8 mouse cellular contexts compared by ENCODE assay signal in the genomic region with DNA sequence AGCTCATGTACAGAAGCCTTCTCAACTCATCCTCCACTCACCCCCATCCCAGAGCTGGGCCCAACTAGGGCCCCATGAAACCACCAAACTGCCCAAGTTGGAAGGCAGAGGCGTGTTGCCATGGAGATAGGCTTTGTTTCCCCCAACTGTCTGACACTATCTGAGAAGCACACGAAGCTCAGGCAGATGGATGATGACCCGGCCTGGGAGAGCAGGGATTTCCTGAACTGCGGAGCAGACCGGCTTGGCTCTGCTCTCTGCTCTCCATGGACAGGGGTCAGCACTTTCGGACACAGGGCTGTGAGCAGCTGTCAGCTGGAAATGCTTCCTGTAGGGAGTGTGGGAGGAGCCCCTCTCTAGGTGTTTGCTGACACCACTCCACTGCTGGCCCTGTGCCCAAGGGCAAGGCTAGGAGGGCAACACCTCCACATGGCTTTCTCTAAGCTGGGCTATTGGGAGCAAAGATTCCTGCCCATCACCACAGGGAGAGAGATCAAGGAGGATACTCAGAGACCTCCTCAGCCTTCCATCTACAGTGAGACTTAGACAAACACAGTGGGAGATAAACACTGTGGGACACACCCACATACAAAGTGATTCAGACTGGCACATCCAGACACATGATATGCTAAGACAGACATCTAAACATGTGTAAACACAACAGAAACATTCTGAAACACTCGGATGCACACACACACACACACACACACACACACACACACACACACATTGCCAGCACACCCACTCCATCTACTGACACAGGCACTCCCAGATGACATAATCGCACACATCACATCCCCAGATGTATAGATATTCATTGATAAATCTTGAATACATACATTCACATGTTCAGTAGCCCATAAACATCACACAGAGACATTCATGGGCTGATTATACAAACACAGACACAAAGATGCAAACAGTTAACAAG. TPM values are rescaled to one million over a fixed set of nuclear protein-coding genes. Genes with fewer than 3 reads are reported as not detected.
A peak's percentile ranks its signal among the peaks of the same experiment; 100 is the strongest.
DNase-seq lines count a peak whose midpoint lies in the region; ATAC-seq and TF ChIP-seq lines count a peak whose summit lies in the region.

No protein-coding gene starts in this region.

- H3K27ac ChIP-seq in midbrain, embryonic 11.5 days (ENCODE audit: low read depth, low read length), result no peak overlapping the region
- H3K27ac ChIP-seq in midbrain, embryonic 15.5 days, result no peak overlapping the region
- no peak overlapping the region for H3K27ac ChIP-seq in embryonic facial prominence, embryonic 11.5 days (replicated peaks; ENCODE audit: low read depth, low read length)
- no peak overlapping the region for H3K27ac ChIP-seq in thymus, adult 2 months (ENCODE audit: control insufficient read depth, insufficient read depth, low read length)

- no peaks in the 10 kb centered on the region for H3K9me3 ChIP-seq in midbrain, embryonic 11.5 days (ENCODE audit: control insufficient read depth, low read length)
- no peaks in the 10 kb centered on the region for H3K9me3 ChIP-seq in midbrain, embryonic 15.5 days
- H3K9me3 ChIP-seq in embryonic facial prominence, embryonic 11.5 days (replicated peaks; ENCODE audit: control insufficient read depth, low read length), result no peaks in the 10 kb centered on the region

- H3K4me3 ChIP-seq in midbrain, embryonic 11.5 days (ENCODE audit: low read depth, low read length), result no peak overlapping the region
- no peak overlapping the region for H3K4me3 ChIP-seq in midbrain, embryonic 15.5 days
- H3K4me3 ChIP-seq in embryonic facial prominence, embryonic 11.5 days (ENCODE audit: low read depth, low read length), result no peak overlapping the region
- H3K4me3 ChIP-seq in thymus, adult 2 months (ENCODE audit: control insufficient read depth, insufficient read depth, low read length), result no peak overlapping the region

- no peaks in the 10 kb centered on the region for H3K36me3 ChIP-seq in midbrain, embryonic 11.5 days (ENCODE audit: control insufficient read depth, insufficient read depth, low read length)
- H3K36me3 ChIP-seq in midbrain, embryonic 15.5 days (replicated peaks), result no peaks in the 10 kb centered on the region
- no peaks in the 10 kb centered on the region for H3K36me3 ChIP-seq in embryonic facial prominence, embryonic 11.5 days (replicated peaks; ENCODE audit: control insufficient read depth, insufficient read depth, low read depth, low read length)
- H3K36me3 ChIP-seq in thymus, adult 2 months (ENCODE audit: control insufficient read depth, insufficient read depth, low read length), result no peaks in the 10 kb centered on the region

- DNase-seq in midbrain, embryonic 11.5 days (ENCODE audit: low spot score, missing footprints), result no peak
- no peak for DNase-seq in embryonic facial prominence, embryonic 11.5 days (ENCODE audit: low spot score)
- peak; percentile 76 for DNase-seq in kidney, adult 9 months
- peak; percentile 79 for DNase-seq in lung, postnatal 10 days
- no peak for DNase-seq in frontal cortex, postnatal 25 days (ENCODE audit: low spot score in 2 of 2)
- no peak for DNase-seq in thymus, adult 2 months
- no peak for DNase-seq in right cerebral cortex, postnatal 36 days (ENCODE audit: low spot score in 2 of 2)

- no peak for TF ChIP-seq CTCF in thymus, adult 2 months (IDR thresholded peaks at IDR 0.05; ENCODE audit: borderline replicate concordance, control insufficient read depth, extremely low read depth, insufficient read depth, low read length, poor library complexity)

- no peak overlapping the region for H3K4me2 ChIP-seq in midbrain, embryonic 11.5 days
- H3K4me2 ChIP-seq in midbrain, embryonic 15.5 days, result no peak overlapping the region
- no peak overlapping the region for H3K4me2 ChIP-seq in embryonic facial prominence, embryonic 11.5 days (ENCODE audit: low read depth, low read length)

- TF ChIP-seq POLR2A in thymus, adult 2 months (IDR thresholded peaks at IDR 0.05; ENCODE audit: control insufficient read depth, extremely low read depth, insufficient read depth, low read length, poor library complexity), result no peak

- H3K4me1 ChIP-seq in midbrain, embryonic 11.5 days (ENCODE audit: control insufficient read depth, insufficient read depth, low read length), result peaks cover 17% of the 10 kb centered on the region
- H3K4me1 ChIP-seq in midbrain, embryonic 15.5 days, result peaks cover 15% of the 10 kb centered on the region
- 0 out of 2 replicates have a peak, but pooled peaks cover 3% of the 10 kb centered on the region for H3K4me1 ChIP-seq in embryonic facial prominence, embryonic 11.5 days (ENCODE audit: control insufficient read depth, insufficient read depth, low read length)
- peaks cover 10% of the 10 kb centered on the region for H3K4me1 ChIP-seq in thymus, adult 2 months (replicated peaks; ENCODE audit: control insufficient read depth, insufficient read depth, low read length)

- peak; percentile 46 for ATAC-seq in midbrain, embryonic 11.5 days (ENCODE audit: low FRiP score)
- ATAC-seq in midbrain, embryonic 15.5 days (replicated peaks), result no peak
- peak; percentile 37; the same call in 1 of the 2 replicates for ATAC-seq in embryonic facial prominence, embryonic 11.5 days (replicated peaks; ENCODE audit: insufficient number of reproducible peaks, low FRiP score, low TSS enrichment, low read depth)

- H3K27me3 ChIP-seq in midbrain, embryonic 11.5 days (ENCODE audit: control insufficient read depth, insufficient read depth, low read length), result no peaks in the 10 kb centered on the region
- no peaks in the 10 kb centered on the region for H3K27me3 ChIP-seq in midbrain, embryonic 15.5 days (replicated peaks)
- H3K27me3 ChIP-seq in embryonic facial prominence, embryonic 11.5 days (ENCODE audit: control insufficient read depth, insufficient read depth, low read length), result 0 out of 2 replicates have a peak, but pooled peaks cover 2% of the 10 kb centered on the region
- H3K27me3 ChIP-seq in thymus, adult 2 months (ENCODE audit: control insufficient read depth, insufficient read depth, low read length), result no peaks in the 10 kb centered on the region

- 28% methylated on average over 8 of the region's 8 CpGs for WGBS in midbrain, embryonic 11.5 days
- 30% methylated on average over 8 of the region's 8 CpGs for WGBS in midbrain, embryonic 15.5 days
- WGBS in embryonic facial prominence, embryonic 11.5 days, result 35% methylated on average over 8 of the region's 8 CpGs
- 25% methylated on average over 8 of the region's 8 CpGs for WGBS in thymus, adult 2 months

- H3K9ac ChIP-seq in midbrain, embryonic 11.5 days (ENCODE audit: low read length), result no peak overlapping the region
- H3K9ac ChIP-seq in midbrain, embryonic 15.5 days, result no peak overlapping the region
- no peak overlapping the region for H3K9ac ChIP-seq in embryonic facial prominence, embryonic 11.5 days (replicated peaks; ENCODE audit: low read length)

RNA-seq across cellular contexts. Expression of gene C77080, which starts 4.5 kb away (rescaled TPM):
- 3.3 and 3.7 TPM in 2 replicates for polyA plus RNA-seq in midbrain, embryonic 11.5 days (2014; fragmentation: Nextera tagmentation; extraction: Ambion mirVana)
- 9.4 and 9.7 TPM in 2 replicates for polyA plus RNA-seq in midbrain, embryonic 15.5 days (2015; fragmentation: Nextera tagmentation; extraction: Ambion mirVana)
- polyA plus RNA-seq in embryonic facial prominence, embryonic 11.5 days (2014; fragmentation: Nextera tagmentation; extraction: Ambion mirVana), result 2.4 and 2.5 TPM in 2 replicates
- 18.7 and 19.5 TPM in 2 replicates for polyA plus RNA-seq in thymus, adult 2 months (2012; rRNA removed)

RNA-seq across cellular contexts. Expression of gene Sync, which starts 30.7 kb away (rescaled TPM):
- polyA plus RNA-seq in midbrain, embryonic 11.5 days (2014; fragmentation: Nextera tagmentation; extraction: Ambion mirVana), result 0.51 and 0.53 TPM in 2 replicates
- polyA plus RNA-seq in midbrain, embryonic 15.5 days (2015; fragmentation: Nextera tagmentation; extraction: Ambion mirVana), result 0.50 and 0.86 TPM in 2 replicates
- polyA plus RNA-seq in embryonic facial prominence, embryonic 11.5 days (2014; fragmentation: Nextera tagmentation; extraction: Ambion mirVana), result 0.25 and 0.63 TPM in 2 replicates
- 0.50 and 0.88 TPM in 2 replicates for polyA plus RNA-seq in thymus, adult 2 months (2012; rRNA removed)

Comparison
In these comparisons a context has a peak if more than half of its experiments do, and no peak if none do; other contexts are left out.
1. DNase-seq: peak in kidney, adult 9 months (single experiment) and lung, postnatal 10 days (single experiment); none in midbrain, embryonic 11.5 days (single experiment), embryonic facial prominence, embryonic 11.5 days (single experiment), frontal cortex, postnatal 25 days (0 of 2), thymus, adult 2 months (single experiment) and right cerebral cortex, postnatal 36 days (0 of 2).